ENCODE assay signal across 9 mouse cellular contexts in genomic region chr7:126576946-126577345, GRCm38 (mm10). TPM values are rescaled to one million over a fixed set of nuclear protein-coding genes. Genes with fewer than 3 reads are reported as not detected.
A peak's percentile ranks its signal among the peaks of the same experiment; 100 is the strongest.
DNase-seq lines count a peak whose midpoint lies in the region; TF ChIP-seq lines count a peak whose summit lies in the region.
"Had no signal": no experiment of that assay in that cellular context is flagged by ENCODE, and none has a peak within 500 bp of the region (broad histone marks: within the 10 kb centered on the region; RNA-seq: fewer than 3 reads in every experiment).

No protein-coding gene starts in this region.

- peak; percentile 56 to 80 for DNase-seq in adrenal gland, adult (ENCODE audit: inconsistent age in 2 of 2, low spot score in 1 of 2)
- no peak for DNase-seq in adrenal gland, adult 8-10 months
- no peak for DNase-seq in layer of hippocampus, adult 2 months (ENCODE audit: low spot score in 2 of 2)
- no peak for DNase-seq in layer of hippocampus, postnatal 36 days
- peak; percentile 88 for DNase-seq in ZHBTc4 (ENCODE audit: low read depth, low spot score)
- peak; percentile 71 for DNase-seq in lung, postnatal 14 days
- DNase-seq in thymus, postnatal 14 days: peak; percentile 71

- H3K27ac ChIP-seq in layer of hippocampus, adult 2 months: no peak overlapping the region
- no peak overlapping the region for H3K27ac ChIP-seq in embryonic fibroblast, embryonic 13.5 days (ENCODE audit: insufficient read depth, low read length)

- TF ChIP-seq CTCF in layer of hippocampus, adult 2 months (conservative IDR thresholded peaks at IDR 0.05): peak; percentile 74
- TF ChIP-seq CTCF in embryonic fibroblast, embryonic 13.5 days (IDR thresholded peaks at IDR 0.05; ENCODE audit: borderline replicate concordance, insufficient read depth, low read length): peak; percentile 51; the same call in 1 of the 2 replicates

- no peak for TF ChIP-seq POLR2A in embryonic fibroblast, embryonic 13.5 days (IDR thresholded peaks at IDR 0.05; ENCODE audit: low read depth, low read length)

- H3K4me1 ChIP-seq in embryonic fibroblast, embryonic 13.5 days (ENCODE audit: control insufficient read depth, insufficient read depth, low read length): no peaks in the 10 kb centered on the region

- no peak overlapping the region for H3K4me3 ChIP-seq in layer of hippocampus, adult 2 months
- no peak overlapping the region for H3K4me3 ChIP-seq in embryonic fibroblast, embryonic 13.5 days (ENCODE audit: insufficient read depth, low read length)

RNA-seq across cellular contexts. Expression of gene Apobr, which starts 7.8 kb away (rescaled TPM):
- 1 to 10 TPM; 1.4 to 4.3 (median 3.3) TPM for total RNA-seq in adrenal gland, adult 8-10 months (2022)
- total RNA-seq in layer of hippocampus, adult 2 months (2021): under 1 TPM; 0.37 to 0.44 TPM
- total RNA-seq in layer of hippocampus, postnatal 36 days (2021): under 1 TPM; 0.40 to 0.42 TPM
- 9.3 and 10.0 TPM in 2 replicates for polyA plus RNA-seq in embryonic fibroblast, embryonic 13.5 days (2011; ENCODE audit: insufficient read length, low read depth, missing spikeins)

RNA-seq across cellular contexts. Expression of gene Cln3, which starts 8.7 kb away (rescaled TPM):
- 10 to 100 TPM; 25.6 to 55.5 (median 39.8) TPM for total RNA-seq in adrenal gland, adult 8-10 months (2022)
- total RNA-seq in layer of hippocampus, adult 2 months (2021): 10 to 100 TPM; 28.4 to 36.4 TPM
- 10 to 100 TPM; 28.3 to 32.9 TPM for total RNA-seq in layer of hippocampus, postnatal 36 days (2021)
- 12.4 and 16.7 TPM in 2 replicates for polyA plus RNA-seq in embryonic fibroblast, embryonic 13.5 days (2011; ENCODE audit: insufficient read length, low read depth, missing spikeins)

RNA-seq across cellular contexts. Expression of gene Eif3c, which starts 10.7 kb away (rescaled TPM):
- total RNA-seq in adrenal gland, adult 8-10 months (2022): 100 to 1,000 TPM; 206 to 258 (median 232) TPM
- 100 to 1,000 TPM; 174 to 190 TPM for total RNA-seq in layer of hippocampus, adult 2 months (2021)
- total RNA-seq in layer of hippocampus, postnatal 36 days (2021): 100 to 1,000 TPM; 172 to 177 TPM
- polyA plus RNA-seq in embryonic fibroblast, embryonic 13.5 days (2011; ENCODE audit: insufficient read length, low read depth, missing spikeins): 413 and 481 TPM in 2 replicates

RNA-seq across cellular contexts. Expression of gene Il27, which starts 17.8 kb away (rescaled TPM):
- total RNA-seq in adrenal gland, adult 8-10 months (2022): not detected
- total RNA-seq in layer of hippocampus, adult 2 months (2021): not detected
- total RNA-seq in layer of hippocampus, postnatal 36 days (2021): not detected
- polyA plus RNA-seq in embryonic fibroblast, embryonic 13.5 days (2011; ENCODE audit: insufficient read length, low read depth, missing spikeins): not detected in 2 replicates
- total RNA-seq: heart, postnatal 10 days had no signal

RNA-seq across cellular contexts. Expression of gene Nupr1, which starts 53.7 kb away (rescaled TPM):
- total RNA-seq in adrenal gland, adult 8-10 months (2022): 10 to 100 TPM in 2 of 4 experiments, 1 to 10 TPM in 2; 7.9 to 17.5 (median 10.3) TPM
- 10 to 100 TPM; 10.3 to 12.2 TPM for total RNA-seq in layer of hippocampus, adult 2 months (2021)
- 1 to 10 TPM; 7.5 to 7.9 TPM for total RNA-seq in layer of hippocampus, postnatal 36 days (2021)
- 179 and 208 TPM in 2 replicates for polyA plus RNA-seq in embryonic fibroblast, embryonic 13.5 days (2011; ENCODE audit: insufficient read length, low read depth, missing spikeins)

Comparison
In these comparisons a context has a peak if more than half of its experiments do, and no peak if none do; other contexts are left out.
1. DNase-seq: peak in adrenal gland, adult (2 of 2), ZHBTc4 (single experiment), lung, postnatal 14 days (single experiment) and thymus, postnatal 14 days (single experiment); none in adrenal gland, adult 8-10 months (single experiment), layer of hippocampus, adult 2 months (0 of 2) and layer of hippocampus, postnatal 36 days (0 of 2).